Mouse (Mus musculus) CH12.LX (cell line): ENCODE results near the gene Ddx28.

Experiments
- CHD2 ChIP-seq: IDR thresholded peaks from 2 replicates; pipeline ENCODE4 v1.6.1; 2011; ENCODE audit warnings: low read length, improper control_type of control experiment
- CTCF ChIP-seq, 2 experiments: IDR thresholded peaks in 1 of 2; conservative IDR thresholded peaks in 1 of 2; 2 replicates each; pipeline ENCODE4 v1.5.1; 2011 to 2012; ENCODE audit warnings: low read depth in 2 of 2, low read length in 2 of 2, improper control_type of control experiment in 1 of 2, inconsistent platforms in 1 of 2, mild to moderate bottlenecking in 1 of 2, moderate library complexity in 1 of 2
- E2F4 ChIP-seq: IDR thresholded peaks from 2 replicates; pipeline ENCODE4 v1.6.1; 2011; ENCODE audit warnings: low read depth, low read length, improper control_type of control experiment; ENCODE audit not compliant: insufficient replicate concordance
- ELF1 ChIP-seq: IDR thresholded peaks from 2 replicates; pipeline ENCODE4 v1.6.1; 2014; ENCODE audit warnings: low read depth, mild to moderate bottlenecking, inconsistent platforms, low read length, improper control_type of control experiment
- EP300 ChIP-seq: IDR thresholded peaks from 2 replicates; pipeline ENCODE4 v1.6.1; 2011; ENCODE audit warnings: low read length, improper control_type of control experiment
- JUND ChIP-seq: conservative IDR thresholded peaks from 2 replicates; pipeline ENCODE4 v1.6.1; 2011; ENCODE audit warnings: low read depth, low read length, improper control_type of control experiment
- MAFK ChIP-seq: IDR thresholded peaks from 2 replicates; pipeline ENCODE4 v1.6.1; 2011; ENCODE audit warnings: low read length, improper control_type of control experiment; ENCODE audit not compliant: insufficient replicate concordance
- MAX ChIP-seq: IDR thresholded peaks from 2 replicates; pipeline ENCODE4 v1.6.1; 2011; ENCODE audit warnings: low read length, improper control_type of control experiment
- MXI1 ChIP-seq: IDR thresholded peaks from 2 replicates; pipeline ENCODE4 v1.6.1; 2011; ENCODE audit warnings: mild to moderate bottlenecking, low read depth, low read length, improper control_type of control experiment
- POLR2AphosphoS2 ChIP-seq: IDR thresholded peaks from 2 replicates; pipeline ENCODE4 v1.6.1; 2011; ENCODE audit warnings: low read depth, low read length, improper control_type of control experiment
- RCOR1 ChIP-seq: conservative IDR thresholded peaks from 2 replicates; pipeline ENCODE4 v1.6.1; 2012; ENCODE audit warnings: low read depth, mild to moderate bottlenecking, inconsistent platforms, low read length, improper control_type of control experiment
- SMC3 ChIP-seq: IDR thresholded peaks from 2 replicates; pipeline ENCODE4 v1.6.1; 2011; ENCODE audit warnings: low read depth, low read length, improper control_type of control experiment
- USF1 ChIP-seq: IDR thresholded peaks from 2 replicates; pipeline ENCODE4 v1.6.1; 2014; ENCODE audit warnings: low read depth, mild to moderate bottlenecking, inconsistent platforms, low read length, improper control_type of control experiment

DNA sequence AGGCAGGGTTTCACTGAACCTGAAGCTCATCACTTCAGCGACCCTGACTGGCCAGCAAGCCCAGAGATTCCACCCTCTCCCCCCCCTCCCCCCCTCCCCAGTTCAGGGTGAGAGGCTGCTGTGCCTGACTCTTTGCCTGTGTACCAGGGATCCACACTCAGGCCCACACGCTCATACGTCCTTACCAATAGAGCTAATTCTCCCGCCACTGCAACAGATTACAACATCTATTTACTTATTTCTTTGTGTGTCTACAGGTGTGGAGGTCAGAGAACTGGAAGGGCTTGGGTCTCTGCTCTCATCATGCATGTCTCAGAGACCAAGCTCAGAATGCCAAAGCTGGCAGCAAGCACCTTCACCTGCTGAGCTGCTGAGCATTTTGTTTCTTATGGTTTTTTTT, 18.5 kb downstream of the Ddx28 start:
- TF ChIP-seq POLR2AphosphoS2 (no peak), EP300 (no peak), JUND (no peak), MAX (no peak), USF1 (no peak), RCOR1 (no peak), MXI1 (no peak), E2F4 (no peak), CTCF (conservative IDR thresholded peaks at IDR 0.05 in 1 of 2, IDR thresholded peaks at IDR 0.05 in 1 of 2; ENCODE audit: low read depth in 2 of 2, low read length in 2 of 2) (no peak), ELF1 (no peak), MAFK (no peak), CHD2 (no peak), SMC3 (no peak)
